Mouse (Mus musculus) frontal cortex, postnatal 14 days (tissue): ENCODE data around the gene Pfas.

ENCODE experiments used
- DNase-seq, 2 experiments: peaks; one replicate each; pipeline ENCODE4 v3.0.0; 2022; ENCODE audit warnings: low spot score in 2 of 2

Gene Pfas

DNA sequence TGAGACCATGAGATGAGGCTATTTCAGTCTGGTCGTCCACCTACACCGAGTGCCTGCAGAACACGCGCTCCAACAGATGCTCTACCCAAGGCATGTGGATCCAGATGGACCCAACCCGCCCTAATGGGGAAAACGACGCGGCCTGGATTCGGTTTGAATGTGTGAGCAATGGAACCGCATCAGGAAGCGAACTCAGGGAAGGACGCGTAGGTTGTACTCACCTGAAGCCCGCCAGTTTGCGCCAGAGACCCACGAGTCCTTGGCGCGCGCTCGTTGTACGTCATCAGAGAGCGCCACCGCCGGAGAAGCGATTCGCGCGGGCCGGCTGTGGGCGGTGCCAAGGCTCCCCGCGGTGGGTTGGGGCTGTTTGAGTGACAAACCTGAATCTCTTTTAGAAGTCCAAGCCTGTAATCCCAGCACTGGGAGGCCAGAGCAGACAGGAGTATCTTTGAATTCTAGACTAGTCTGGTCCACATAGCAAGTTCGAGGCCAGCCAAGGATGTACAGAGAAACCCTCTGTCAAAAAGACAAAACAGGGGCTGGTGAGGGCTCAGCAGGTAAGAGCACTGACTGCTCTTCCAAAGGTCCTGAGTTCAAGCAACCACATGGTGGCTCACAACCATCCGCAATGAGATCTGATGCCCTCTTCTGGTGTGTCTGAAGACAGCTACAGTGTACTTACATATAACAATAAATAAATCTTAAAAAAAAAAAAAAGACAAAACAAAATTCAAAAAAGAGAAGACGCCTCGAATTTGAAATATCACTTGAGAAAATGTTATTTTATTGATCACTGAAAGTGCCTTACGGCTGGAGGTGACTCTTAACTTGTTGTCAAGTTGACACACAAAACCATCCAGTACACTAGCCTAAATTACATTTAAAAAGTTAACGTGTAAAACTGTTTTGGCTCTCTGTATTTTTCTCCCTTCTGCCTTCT is at the start of gene Pfas:
Gene Pfas (minus strand): TSS at position 279 of the 940 bp plus-strand sequence.
- peak; percentile 87 to 91 for DNase-seq

DNA sequence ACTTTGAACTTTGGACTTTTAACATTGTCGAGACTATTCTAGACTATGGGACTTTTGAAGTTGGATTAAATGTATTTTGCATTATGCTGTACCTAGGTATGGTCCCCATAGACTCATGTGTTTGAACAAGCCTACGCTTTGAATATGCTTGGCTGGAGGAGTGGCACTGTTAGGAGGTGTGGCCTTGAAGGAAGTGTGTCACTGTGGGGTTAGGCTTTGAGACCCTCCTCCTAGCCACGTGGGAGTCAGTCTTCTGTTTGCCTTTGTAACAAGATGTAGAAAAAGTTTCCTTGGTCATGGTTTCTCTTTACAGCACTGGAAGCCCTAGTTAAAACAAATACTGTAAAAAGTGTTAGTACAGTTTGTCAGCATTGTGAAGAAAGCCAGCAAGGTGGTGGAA is 45.6 kb upstream of the Pfas start:
- DNase-seq = no peak

DNA sequence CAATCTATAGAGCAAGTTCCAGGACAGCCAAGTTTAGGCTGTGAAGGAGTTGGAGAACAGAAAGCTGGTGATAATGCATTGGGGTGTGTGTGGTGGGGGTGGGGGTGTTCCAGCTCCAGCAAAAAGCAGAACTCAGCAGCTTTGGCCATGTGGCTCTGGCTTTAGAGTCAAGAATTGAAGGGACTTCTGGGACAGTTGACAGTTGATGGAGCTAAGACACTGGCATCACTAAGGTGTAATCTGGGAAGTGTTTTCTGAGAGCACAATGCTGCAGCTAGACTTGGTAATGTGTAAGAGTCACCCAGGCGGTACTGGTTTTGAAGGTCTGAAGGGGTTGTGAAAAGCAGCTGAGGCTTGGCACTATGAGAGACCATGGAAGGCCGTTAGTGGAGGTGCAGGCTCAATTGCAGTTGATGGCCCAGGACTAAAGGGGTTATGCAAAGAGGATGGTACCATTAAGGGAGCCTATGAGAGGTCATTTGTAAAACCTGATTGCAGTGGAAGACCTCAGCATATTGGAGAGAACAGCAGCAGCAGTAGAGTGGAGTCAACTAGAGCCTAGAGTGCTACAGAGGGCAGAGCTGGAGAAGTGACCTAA is 44.7 kb upstream of the Pfas start:
- DNase-seq = no peak

DNA sequence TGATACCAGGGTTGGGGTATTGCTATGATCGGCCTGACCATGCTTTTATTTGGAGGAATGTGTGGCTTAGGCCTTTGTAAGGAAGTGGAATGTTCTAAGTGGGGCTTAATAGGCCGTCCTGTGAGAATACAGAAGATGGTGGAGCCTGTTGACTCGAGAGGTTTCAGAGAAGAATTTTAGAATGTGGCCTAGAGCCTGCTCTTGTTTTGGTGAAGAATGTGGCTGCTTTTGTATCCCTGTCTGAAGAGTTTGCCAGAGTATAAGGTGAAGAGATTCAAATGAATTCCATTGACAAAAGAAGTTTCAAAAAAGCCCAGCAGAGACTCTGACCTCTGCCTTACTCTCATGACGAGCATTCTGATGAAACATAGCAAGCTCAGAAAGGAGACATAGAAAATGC is 43.5 kb upstream of the Pfas start:
- DNase-seq = no peak

DNA sequence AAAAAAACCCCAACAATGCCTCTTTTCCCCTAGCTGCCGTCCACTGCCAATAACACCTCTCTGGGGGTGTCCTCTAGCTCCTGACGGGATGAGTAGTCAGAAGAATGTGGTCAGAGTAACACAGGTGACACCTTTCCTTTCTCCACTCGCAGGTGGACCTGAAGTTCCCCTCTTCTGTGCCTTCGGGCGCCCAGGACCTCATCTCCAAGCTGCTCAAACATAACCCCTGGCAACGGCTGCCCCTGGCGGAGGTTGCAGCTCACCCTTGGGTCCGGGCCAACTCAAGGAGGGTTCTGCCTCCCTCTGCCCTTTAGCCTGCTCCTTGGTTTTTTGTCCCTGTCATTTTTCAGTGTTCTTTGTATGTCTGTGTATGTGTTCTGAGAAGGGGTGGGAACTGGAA is 42.5 kb upstream of the Pfas start:
- no peak for DNase-seq

DNA sequence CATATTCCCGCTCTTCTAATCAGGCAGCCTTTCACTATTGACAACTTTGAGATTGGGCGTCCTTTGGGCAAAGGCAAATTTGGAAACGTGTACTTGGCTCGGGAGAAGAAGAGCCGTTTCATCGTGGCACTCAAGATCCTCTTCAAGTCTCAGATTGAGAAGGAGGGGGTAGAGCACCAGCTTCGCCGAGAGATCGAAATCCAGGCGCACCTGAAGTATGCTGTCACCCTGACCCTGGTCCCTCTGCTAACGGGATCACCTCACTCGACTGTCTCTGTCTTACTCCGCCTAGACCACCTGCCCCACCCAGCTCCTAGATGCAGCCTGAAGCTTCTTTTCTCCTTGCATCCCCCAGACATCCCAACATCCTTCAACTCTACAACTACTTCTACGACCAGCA is 39.9 kb upstream of the Pfas start:
- no peak for DNase-seq

DNA sequence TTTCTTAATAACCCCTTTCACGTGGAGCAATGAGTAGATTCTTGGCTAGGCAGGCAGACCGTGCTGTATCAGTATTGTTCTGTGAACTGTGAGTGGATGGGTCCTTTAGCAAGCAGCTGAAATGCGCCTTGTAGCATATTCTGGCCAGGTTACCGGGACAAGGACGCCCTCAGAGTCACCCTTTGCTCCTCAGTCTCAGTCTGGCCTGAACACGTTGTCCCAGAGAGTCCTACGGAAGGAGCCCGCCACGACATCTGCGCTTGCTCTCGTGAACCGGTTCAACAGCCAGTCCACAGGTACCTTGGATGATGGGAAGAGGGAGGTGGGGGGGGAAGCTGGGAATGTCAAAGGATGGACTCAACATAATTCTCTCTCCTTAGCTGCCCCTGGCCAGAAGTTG is 39.3 kb upstream of the Pfas start:
- DNase-seq = no peak

DNA sequence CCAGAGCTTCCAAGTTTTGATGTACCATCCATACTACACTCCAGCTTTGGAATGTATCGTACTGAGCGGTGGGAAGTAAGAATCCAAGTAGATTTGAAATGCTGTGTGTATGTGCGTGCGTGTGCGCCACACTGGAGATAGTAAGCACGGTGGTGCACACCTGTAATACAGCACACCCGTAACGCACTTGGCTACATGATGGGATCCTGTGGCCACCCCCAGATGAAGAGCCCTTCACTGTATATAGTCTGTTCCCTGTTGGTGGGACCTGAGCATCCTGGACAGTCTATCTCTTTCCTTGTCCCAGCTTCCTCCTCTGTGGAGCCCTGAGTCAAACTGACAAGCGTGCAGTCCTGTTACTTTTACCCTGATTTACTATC is 38.1 kb upstream of the Pfas start:
- no peak for DNase-seq

DNA sequence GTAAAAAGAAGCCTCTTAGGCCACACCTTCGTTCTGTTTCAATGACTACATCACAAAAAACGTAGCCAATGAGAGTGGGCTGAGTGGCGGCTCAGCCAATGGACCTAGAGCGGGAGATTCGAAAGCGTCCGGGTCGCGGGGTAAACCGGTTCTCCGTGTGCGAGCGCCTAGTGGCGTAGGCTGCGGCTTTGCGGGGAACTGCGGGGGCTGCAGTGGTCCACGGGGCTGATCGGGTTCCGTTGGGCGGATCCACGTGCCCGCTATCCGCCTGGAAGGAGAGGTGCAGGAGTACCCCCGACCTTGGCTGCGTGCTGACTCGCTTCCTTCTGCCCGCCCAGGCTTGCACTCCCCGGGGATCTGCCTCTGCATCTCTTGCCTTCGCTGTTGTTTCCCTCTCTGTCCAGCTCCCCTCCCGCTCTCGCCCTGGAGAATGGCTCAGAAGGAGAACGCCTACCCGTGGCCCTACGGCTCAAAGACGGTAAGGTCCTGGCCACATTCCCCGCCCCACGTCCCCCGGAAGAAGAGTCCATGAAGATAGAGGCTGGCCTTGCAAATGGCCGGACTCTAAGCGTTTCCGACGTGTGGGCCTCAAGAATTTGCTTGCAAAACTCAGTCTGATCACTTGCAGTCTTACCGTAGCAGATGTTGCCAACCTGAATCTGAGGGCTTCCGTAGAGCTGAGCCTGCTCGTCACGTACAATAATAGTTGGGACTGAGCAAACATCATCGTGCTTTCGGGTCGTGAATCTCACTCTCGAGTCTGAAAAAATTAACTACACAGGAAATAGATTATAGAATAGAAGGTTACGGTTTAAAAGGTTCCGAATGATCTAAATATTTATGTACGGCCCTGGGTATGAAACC is 37.5 kb upstream of the Pfas start, which contains the start of gene Aurkb:
Gene Aurkb (plus strand): TSS at position 117 of the 864 bp plus-strand sequence.
- peak in 1 of 2 experiments; percentile 66 for DNase-seq

DNA sequence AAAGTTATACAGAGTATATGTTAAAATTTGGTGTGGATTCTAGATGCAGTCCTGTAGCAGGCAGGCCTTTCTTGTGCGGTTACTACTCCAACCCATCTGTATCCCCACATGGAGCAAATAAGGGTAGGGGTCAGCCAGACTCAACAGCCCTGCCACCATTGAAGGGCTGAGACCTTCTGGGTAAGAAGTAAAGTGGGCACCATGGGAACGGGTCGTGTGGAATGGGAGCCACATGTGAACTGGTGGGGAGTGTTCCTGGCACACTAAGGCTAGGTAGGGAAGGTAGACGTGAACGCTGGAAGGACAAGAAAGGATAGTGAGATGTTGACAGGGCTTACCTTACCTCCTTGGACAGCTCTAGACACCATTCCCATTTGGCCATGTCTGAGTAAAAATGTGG is 29.9 kb upstream of the Pfas start:
- no peak for DNase-seq

DNA sequence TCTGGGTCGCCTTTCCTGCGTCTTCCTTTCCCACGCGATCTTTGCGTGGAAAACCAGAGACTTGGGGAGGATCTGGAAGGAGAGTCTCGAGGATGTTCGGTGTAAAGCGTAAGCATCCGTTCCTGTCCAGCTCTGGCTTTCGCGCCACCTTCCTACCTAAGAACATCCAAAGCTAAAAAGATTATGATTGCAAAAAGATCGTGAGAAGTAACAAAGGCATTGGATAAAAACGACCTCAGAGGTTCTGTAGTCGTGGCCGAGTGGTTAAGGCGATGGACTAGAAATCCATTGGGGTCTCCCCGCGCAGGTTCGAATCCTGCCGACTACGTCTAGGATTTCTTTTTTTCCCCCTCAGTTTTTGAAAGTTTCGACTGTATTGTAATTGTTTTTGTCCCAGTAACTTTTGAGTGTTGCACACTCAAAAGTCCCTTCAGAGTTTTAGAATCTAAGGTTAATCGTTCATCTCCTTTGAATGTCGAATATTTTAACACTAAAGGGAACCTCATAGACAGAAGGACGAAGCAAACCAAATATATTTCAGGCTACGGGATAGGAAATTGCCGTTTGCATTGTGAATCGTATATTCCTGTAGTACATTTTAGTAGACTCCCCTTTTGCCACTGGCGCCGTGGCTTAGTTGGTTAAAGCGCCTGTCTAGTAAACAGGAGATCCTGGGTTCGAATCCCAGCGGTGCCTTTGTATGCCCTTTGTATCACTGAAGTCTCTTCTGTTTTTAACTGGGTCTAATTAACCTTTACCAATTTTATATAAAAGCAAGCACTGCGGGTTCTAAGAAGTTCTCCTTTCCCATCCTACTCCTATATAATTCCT is 29.2 kb upstream of the Pfas start:
- peak; percentile 62 to 88 for DNase-seq

DNA sequence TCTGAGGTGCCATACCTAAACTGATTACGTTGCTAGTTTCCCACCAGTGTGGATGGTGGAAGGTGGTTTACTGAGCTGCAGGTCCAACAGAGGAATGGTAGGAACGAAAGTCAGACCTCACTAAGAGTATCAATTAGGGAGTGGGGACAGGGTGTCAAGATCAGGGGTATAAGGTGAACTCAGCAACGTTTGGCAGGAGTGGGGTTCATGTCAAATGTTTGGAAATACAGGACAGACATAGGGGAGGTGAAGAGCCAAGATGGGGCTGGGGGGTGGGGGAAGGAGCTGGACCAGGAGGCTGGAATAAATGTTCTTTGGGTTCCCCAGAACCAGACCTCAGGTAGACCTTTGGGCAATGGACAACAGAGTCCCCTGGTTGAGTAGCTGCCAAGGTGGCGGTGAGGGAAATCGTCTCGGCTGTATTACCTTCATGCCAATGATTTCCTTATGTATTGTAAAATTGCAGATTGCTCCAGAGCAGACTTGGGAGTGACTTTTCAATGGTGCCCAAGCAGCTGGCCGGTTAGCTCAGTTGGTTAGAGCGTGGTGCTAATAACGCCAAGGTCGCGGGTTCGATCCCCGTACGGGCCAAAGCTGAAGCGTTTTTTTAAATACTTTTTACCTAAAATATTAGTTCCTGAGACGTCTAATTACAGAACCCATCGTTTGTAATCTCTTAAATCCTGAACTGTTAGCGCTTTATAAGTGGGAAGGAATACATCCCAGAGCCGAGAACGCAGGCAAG is 28.4 kb upstream of the Pfas start:
- DNase-seq = peak; percentile 81 to 93

DNA sequence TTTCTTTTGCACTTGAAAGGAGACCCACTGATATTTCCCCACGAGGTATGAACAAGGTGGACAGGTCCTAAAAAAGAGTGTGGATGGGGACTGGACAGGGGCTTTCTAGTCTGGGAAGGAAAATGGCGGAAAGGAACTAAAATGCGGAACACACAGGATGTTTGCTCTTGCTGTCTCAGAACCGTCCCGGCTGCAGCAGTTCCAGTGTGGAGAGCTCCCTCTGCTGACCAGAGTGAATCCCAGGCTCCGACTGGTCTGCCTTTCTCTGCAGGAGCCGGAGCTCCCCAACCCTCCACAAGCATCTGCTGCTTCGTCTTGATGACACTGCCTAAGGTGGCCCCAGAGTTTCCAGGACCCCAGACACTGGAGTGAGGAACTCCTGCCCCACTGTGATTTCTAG is 27.6 kb upstream of the Pfas start:
- DNase-seq = peak; percentile 83 to 87

DNA sequence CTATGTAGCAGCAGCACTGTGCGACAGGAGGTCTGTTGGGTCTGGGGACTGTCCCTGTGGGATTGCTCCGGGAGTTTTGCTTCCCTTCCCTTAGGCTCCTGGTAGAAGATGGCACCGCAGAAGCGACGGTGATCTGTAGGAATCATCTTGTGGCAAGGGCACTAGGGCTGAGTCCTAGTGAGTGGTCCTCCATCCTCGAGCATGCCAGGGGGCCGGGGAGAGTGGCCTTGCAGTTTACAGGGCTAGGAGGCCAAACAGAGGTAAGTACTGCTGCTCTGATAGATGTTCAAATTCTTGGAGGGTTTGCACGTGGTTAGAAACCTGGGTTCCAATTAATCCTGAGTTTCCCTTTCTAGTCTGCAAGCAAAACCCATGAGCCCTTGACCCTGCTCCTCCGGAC is 27.2 kb upstream of the Pfas start:
- no peak for DNase-seq

DNA sequence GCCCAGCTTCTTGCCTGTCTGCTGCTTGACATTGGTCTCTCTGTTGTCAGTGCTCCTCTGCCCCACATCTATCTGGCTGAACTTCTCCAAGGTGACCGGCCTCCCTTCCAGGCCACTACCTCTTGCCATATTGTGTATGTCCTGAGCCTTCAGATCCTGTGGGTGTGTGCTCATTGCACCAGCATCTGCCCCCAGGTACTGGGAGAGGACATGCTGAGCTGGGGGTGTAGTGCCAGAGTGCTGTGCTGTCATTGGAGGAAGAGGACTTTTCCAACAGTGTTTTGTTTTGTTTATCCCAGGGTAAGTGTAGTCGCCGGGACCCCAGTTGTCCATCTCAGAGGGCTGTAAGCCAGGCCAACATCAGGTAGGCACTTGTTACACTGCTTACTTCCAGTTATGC is 26.3 kb upstream of the Pfas start:
- no peak for DNase-seq

DNA sequence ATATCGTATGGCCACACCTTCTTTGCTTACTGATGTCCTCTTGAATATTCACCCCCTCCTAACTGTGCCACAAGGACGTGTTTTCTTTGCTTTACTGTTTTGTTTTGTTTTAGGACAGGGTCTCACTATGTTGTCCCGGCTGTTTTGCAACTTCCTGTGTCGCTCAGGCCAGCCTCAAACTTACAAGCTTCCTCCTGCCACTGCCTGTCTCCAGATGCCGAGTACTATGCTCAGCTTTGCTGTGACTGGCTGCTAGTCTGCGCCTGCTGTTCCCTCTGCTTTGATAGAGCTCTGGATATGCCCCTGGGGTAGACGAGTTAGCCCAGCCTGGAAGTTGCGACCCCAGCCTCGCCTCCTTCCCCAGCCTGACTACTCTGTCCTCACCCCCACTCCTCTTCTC is 25.3 kb upstream of the Pfas start:
- no peak for DNase-seq

DNA sequence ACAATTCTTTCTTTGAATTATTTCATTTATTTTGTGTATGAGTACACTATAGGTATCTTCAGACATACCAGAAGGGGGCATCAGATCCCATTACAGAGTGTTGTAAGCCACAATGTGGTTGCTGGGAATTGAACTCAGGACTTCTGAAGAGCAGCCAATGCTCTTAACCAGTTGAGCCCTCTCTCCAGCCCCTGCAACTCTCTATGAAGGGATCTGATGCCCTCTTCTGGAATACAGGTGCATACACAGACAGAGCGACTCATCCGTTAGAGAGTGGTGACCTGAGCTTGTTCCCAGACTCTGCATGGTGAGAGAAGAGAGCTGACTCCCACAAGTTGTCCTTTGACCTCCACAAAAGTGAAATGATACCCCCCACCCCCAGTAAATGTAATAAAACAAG is 20.5 kb upstream of the Pfas start:
- no peak for DNase-seq

DNA sequence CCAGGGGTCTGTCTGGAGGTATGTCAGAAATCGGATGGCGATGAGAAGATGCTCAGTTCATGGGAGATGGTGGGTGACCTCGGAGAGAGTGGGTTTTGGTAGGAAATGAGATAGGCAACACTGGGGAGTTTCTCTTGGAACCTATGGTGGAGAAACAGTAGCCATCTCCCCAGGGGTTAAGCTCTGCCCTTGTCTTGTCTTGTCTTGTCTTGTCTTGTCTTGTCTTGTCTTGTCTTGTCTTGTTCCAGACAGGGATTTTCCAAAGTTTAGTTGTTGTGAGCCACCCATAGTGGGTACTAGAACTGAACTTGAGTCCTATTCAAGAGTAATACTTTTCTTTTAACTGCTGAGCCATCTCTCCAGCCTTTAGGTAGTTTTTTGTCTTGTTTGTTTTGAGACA is 18.3 kb upstream of the Pfas start:
- no peak for DNase-seq

DNA sequence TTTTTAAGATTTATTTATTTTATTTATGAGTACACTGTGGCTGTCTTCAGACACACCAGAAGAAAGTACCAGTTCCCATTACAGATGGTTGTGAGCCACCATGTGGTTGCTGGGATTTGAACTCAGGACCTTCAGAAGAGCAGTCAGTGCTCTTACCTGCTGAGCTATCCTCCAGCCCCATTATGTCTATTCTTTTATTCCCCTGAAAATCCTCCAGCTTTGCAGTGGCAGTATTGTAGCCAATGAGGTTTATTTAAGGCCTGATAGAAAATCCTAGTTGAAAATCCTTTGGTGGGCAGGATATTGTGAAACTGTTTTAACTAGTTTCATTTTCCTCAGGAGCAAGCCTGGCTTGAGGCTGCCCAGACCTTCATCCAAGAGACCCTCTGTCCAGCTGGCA is 12.4 kb upstream of the Pfas start:
- no peak for DNase-seq

DNA sequence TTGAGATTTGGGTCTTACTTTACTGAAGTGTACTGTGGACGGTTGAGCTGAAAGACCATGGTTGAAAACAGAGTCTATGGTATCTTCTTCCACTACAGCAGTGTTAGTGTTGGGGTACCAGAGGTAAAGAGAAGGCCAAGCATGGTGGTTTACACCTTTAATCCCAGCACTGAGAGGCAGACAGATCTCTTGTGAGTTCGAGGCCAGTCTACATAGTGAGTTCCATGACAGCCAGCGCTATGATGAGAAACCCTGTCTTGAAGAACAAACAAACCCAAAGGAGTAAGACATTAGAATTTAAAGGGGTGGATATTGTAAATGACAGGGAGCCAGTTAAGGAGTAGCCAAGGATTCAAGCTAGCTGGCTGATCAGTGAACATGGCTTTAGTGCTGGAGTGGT is 8.5 kb upstream of the Pfas start:
- DNase-seq = no peak
